Mouse (Mus musculus): ENCODE measurements around the gene Bloc1s1. TPM values are rescaled to one million over a fixed set of nuclear protein-coding genes. Genes with fewer than 3 reads are reported as not detected.

Gene Bloc1s1
- polyA plus RNA-seq, 1 experiment from 2014 or later, result 186 TPM

GRCm38 (mm10) chr10:128929638-128930378 lies 6.0 kb upstream of the Bloc1s1 start:
- 36% methylated on average over 7 of the region's 7 CpGs for WGBS

DNA sequence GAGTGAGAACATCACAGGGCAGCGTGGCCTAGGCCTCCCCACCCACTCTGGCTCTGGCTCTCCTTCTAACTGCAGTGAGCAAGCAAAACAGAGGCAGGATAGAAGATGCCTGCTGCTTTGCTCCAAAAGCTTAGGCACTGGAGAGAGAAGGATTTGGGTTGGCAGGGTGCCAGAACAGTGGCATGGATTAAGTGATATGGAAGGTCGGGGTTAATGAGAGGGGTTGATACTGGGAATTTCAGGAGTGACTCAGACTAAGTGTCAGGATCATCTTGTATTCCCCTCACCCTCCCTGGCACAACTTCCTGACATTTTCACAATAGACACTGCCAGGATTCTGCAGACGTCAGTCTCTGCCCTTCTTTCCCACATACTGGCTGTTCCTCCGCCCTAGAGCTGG lies 4.5 kb upstream of the Bloc1s1 start:
- Histone ChIP-seq H3K9ac (no peak overlapping the region), H3K36me3 (no peaks in the 10 kb centered on the region), H3K4me1 (peaks cover 25% of the 10 kb centered on the region), H3K4me2 (no peak overlapping the region), H3K27me3 (peaks cover 31% of the 10 kb centered on the region), H3K4me3 (no peak overlapping the region), H3K9me3 (no peaks in the 10 kb centered on the region), H3K27ac (no peak overlapping the region)
- ATAC-seq (ENCODE audit: borderline replicate concordance, extremely low read depth, low FRiP score, low TSS enrichment), result no peak
- 37% methylated on average over 4 of the region's 4 CpGs for WGBS

More at GRCm38 (mm10) chr10:128929638-128930378, 6.0 kb upstream of the Bloc1s1 start:
- Histone ChIP-seq H3K36me3 (no peaks in the 10 kb centered on the region), H3K4me1 (peaks cover 27% of the 10 kb centered on the region), H3K9ac (no peak overlapping the region), H3K4me2 (no peak overlapping the region), H3K27ac (peak overlapping the region; percentile 18), H3K9me3 (no peaks in the 10 kb centered on the region), H3K4me3 (no peak overlapping the region), H3K27me3 (peaks cover 45% of the 10 kb centered on the region)
- peak; percentile 69 for ATAC-seq (ENCODE audit: borderline replicate concordance, extremely low read depth, low FRiP score, low TSS enrichment)

GRCm38 (mm10) chr10:128923013-128923691 lies 683 bp downstream of the Bloc1s1 start:
- H3K4me1 ChIP-seq, result peaks cover 49% of the 10 kb centered on the region
- 0 out of 2 replicates have a peak, but pooled peaks cover 7% of the 10 kb centered on the region for H3K36me3 ChIP-seq
- peaks cover 4% of the 10 kb centered on the region; the same call in 1 of the 2 replicates for H3K27me3 ChIP-seq
- H3K9me3 ChIP-seq, result no peaks in the 10 kb centered on the region
- peak overlapping the region; percentile 88 for H3K4me2 ChIP-seq
- H3K4me3 ChIP-seq, result peak overlapping the region; percentile 86
- peak; percentile 94 for ATAC-seq (ENCODE audit: borderline replicate concordance, extremely low read depth, low FRiP score, low TSS enrichment)
- H3K9ac ChIP-seq, result peak overlapping the region; percentile 86
- WGBS, result under 1% methylated on average over 42 of the region's 42 CpGs
- peak overlapping the region; percentile 97 for H3K27ac ChIP-seq

DNA sequence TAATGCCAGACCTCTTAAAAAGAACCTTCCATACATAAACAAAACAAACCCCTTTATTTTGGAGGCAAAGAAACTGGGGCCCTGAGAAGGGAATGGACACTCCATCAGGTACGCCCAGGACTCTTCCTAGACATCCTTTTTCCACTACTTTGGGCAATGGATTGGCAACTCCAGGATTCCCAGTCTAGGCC lies 1.1 kb downstream of the Bloc1s1 start, which contains the start of gene Rdh5:
Gene Rdh5, minus strand, starts transcription at position 67 of the 191 bp plus-strand sequence.
- Histone ChIP-seq H3K9ac (peak within 1 kb of the TSS; percentile 86), H3K27me3 (peaks cover 4% of the 10 kb centered on the region; the same call in 1 of the 2 replicates), H3K4me3 (peak within 1 kb of the TSS; percentile 86), H3K4me1 (peaks cover 47% of the 10 kb centered on the region), H3K4me2 (peak within 1 kb of the TSS; percentile 88), H3K36me3 (peaks cover 11% of the 10 kb centered on the region), H3K9me3 (no peaks in the 10 kb centered on the region), H3K27ac (peak within 1 kb of the TSS; percentile 97)
- no peak for ATAC-seq (ENCODE audit: borderline replicate concordance, extremely low read depth, low FRiP score, low TSS enrichment)
- WGBS, result 9% methylated on average over 1 of the region's 1 CpGs

- no peak for ATAC-seq (ENCODE audit: borderline replicate concordance, extremely low read depth, low FRiP score, low TSS enrichment)
- H3K9ac ChIP-seq, result peak overlapping the region; percentile 86; the same call in 1 of the 2 replicates
- peaks cover 17% of the 10 kb centered on the region for H3K36me3 ChIP-seq
- H3K4me1 ChIP-seq, result peaks cover 47% of the 10 kb centered on the region
- H3K9me3 ChIP-seq, result no peaks in the 10 kb centered on the region
- H3K27ac ChIP-seq, result peak overlapping the region; percentile 97
- WGBS, result 64% methylated on average over 16 of the region's 16 CpGs
- peak overlapping the region; percentile 86 for H3K4me3 ChIP-seq
- H3K4me2 ChIP-seq, result peak overlapping the region; percentile 88
- H3K27me3 ChIP-seq, result peaks cover 4% of the 10 kb centered on the region; the same call in 1 of the 2 replicates
These were observed 1.7 kb downstream of the Bloc1s1 start for GRCm38 (mm10) chr10:128921883-128922821.

- Histone ChIP-seq H3K36me3 (peaks cover 24% of the 10 kb centered on the region), H3K4me1 (peaks cover 47% of the 10 kb centered on the region), H3K4me2 (no peak overlapping the region), H3K27ac (peak overlapping the region; percentile 57; the same call in 1 of the 2 replicates), H3K9ac (no peak overlapping the region), H3K4me3 (no peak overlapping the region), H3K9me3 (no peaks in the 10 kb centered on the region), H3K27me3 (no peaks in the 10 kb centered on the region)
- 43% methylated on average over 1 of the region's 1 CpGs for WGBS
- no peak for ATAC-seq (ENCODE audit: borderline replicate concordance, extremely low read depth, low FRiP score, low TSS enrichment)
These were observed 2.6 kb downstream of the Bloc1s1 start for GRCm38 (mm10) chr10:128921251-128921650.

DNA sequence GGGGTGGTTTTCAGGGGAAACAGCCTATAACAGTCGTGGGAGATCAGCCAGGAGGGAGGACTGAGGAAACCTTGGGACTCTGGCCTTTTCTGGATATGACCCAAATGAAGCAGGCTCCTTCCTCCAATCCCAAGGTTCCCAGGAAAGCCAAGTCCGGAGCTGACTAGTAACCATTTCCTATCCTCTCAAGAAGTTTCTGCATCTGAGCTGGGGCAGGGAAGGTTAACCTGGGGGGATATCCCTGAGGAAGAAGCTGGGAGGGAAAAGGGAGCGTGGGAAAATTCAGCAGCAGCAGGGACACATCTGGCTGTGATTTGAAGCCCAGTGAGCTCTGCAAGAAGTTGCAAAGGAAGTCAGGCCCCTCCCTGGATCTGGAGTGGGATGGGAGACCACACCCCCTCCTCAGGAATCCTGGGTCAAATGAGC lies 3.1 kb downstream of the Bloc1s1 start:
- H3K4me2 ChIP-seq, result no peak overlapping the region
- no peaks in the 10 kb centered on the region for H3K27me3 ChIP-seq
- H3K27ac ChIP-seq, result peak overlapping the region; percentile 57; the same call in 1 of the 2 replicates
- H3K36me3 ChIP-seq, result peaks cover 27% of the 10 kb centered on the region
- no peak for ATAC-seq (ENCODE audit: borderline replicate concordance, extremely low read depth, low FRiP score, low TSS enrichment)
- no peaks in the 10 kb centered on the region for H3K9me3 ChIP-seq
- WGBS, result 46% methylated on average over 3 of the region's 3 CpGs
- H3K4me1 ChIP-seq, result peaks cover 47% of the 10 kb centered on the region
- H3K9ac ChIP-seq, result no peak overlapping the region
- H3K4me3 ChIP-seq, result no peak overlapping the region

GRCm38 (mm10) chr10:128919966-128920365 lies 3.9 kb downstream of the Bloc1s1 start:
- Histone ChIP-seq H3K9me3 (no peaks in the 10 kb centered on the region), H3K4me1 (peaks cover 47% of the 10 kb centered on the region), H3K27me3 (no peaks in the 10 kb centered on the region), H3K4me3 (no peak overlapping the region), H3K4me2 (no peak overlapping the region), H3K27ac (peak overlapping the region; percentile 57; the same call in 1 of the 2 replicates), H3K36me3 (peaks cover 34% of the 10 kb centered on the region), H3K9ac (no peak overlapping the region)
- ATAC-seq (ENCODE audit: borderline replicate concordance, extremely low read depth, low FRiP score, low TSS enrichment), result no peak
- 82% methylated on average over 7 of the region's 7 CpGs for WGBS

- Histone ChIP-seq H3K4me3 (no peak overlapping the region), H3K4me1 (peaks cover 46% of the 10 kb centered on the region), H3K4me2 (no peak overlapping the region), H3K36me3 (peaks cover 41% of the 10 kb centered on the region), H3K9me3 (no peaks in the 10 kb centered on the region), H3K27me3 (no peaks in the 10 kb centered on the region), H3K9ac (no peak overlapping the region), H3K27ac (peak overlapping the region; percentile 57)
- no peak for ATAC-seq (ENCODE audit: borderline replicate concordance, extremely low read depth, low FRiP score, low TSS enrichment)
- WGBS, result 26% methylated on average over 6 of the region's 6 CpGs
These were observed 4.6 kb downstream of the Bloc1s1 start for GRCm38 (mm10) chr10:128919203-128919631.

DNA sequence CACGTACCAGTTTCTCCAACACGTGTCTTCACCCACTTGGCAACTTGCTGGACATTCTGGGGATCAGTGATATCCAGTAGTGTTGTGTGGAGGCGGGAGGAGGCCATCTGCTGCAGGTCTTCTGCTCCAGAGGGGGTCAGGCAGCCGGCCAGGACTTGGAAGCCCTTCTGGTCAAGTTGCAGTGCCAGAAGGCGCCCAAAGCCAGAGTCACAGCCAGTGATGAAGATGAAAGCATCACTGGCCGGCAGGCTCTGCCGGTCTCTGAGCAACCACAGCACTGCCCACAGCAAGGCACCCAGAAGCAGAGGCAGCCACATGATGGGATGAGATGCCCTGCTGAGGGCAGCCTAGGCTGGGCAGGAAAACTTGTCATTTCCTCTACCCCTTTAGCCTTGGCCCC lies 5.6 kb downstream of the Bloc1s1 start:
- Histone ChIP-seq H3K27me3 (no peaks in the 10 kb centered on the region), H3K4me2 (no peak overlapping the region), H3K4me1 (peaks cover 43% of the 10 kb centered on the region), H3K36me3 (peaks cover 50% of the 10 kb centered on the region), H3K9ac (no peak overlapping the region), H3K4me3 (no peak overlapping the region), H3K9me3 (no peaks in the 10 kb centered on the region), H3K27ac (no peak overlapping the region)
- WGBS, result 72% methylated on average over 7 of the region's 7 CpGs
- no peak for ATAC-seq (ENCODE audit: borderline replicate concordance, extremely low read depth, low FRiP score, low TSS enrichment)

GRCm38 (mm10) chr10:128917400-128917799 lies 6.4 kb downstream of the Bloc1s1 start:
- Histone ChIP-seq H3K27me3 (no peaks in the 10 kb centered on the region), H3K4me3 (no peak overlapping the region), H3K27ac (no peak overlapping the region), H3K36me3 (peaks cover 56% of the 10 kb centered on the region), H3K9me3 (no peaks in the 10 kb centered on the region), H3K9ac (no peak overlapping the region), H3K4me1 (peaks cover 43% of the 10 kb centered on the region), H3K4me2 (no peak overlapping the region)
- ATAC-seq (ENCODE audit: borderline replicate concordance, extremely low read depth, low FRiP score, low TSS enrichment), result no peak
- 83% methylated on average over 6 of the region's 6 CpGs for WGBS
